16 mouse cellular contexts compared by ENCODE assay signal in genomic region chr4:139526475-139526874, GRCm38 (mm10). TPM values are rescaled to one million over a fixed set of nuclear protein-coding genes. Genes with fewer than 3 reads are reported as not detected.
A peak's percentile ranks its signal among the peaks of the same experiment; 100 is the strongest.
DNase-seq lines count a peak whose midpoint lies in the region; ATAC-seq lines count a peak whose summit lies in the region.
"Had no signal": no experiment of that assay in that cellular context is flagged by ENCODE, and none has a peak within 500 bp of the region (broad histone marks: within the 10 kb centered on the region; RNA-seq: fewer than 3 reads in every experiment).

No protein-coding gene starts in this region.

- no peaks in the 10 kb centered on the region for H3K27me3 ChIP-seq in hindbrain, embryonic 16.5 days (replicated peaks; ENCODE audit: control insufficient read depth, insufficient read depth, low read length)
- H3K27me3 ChIP-seq in hindbrain, embryonic 13.5 days = 0 out of 2 replicates have a peak, but pooled peaks cover 3% of the 10 kb centered on the region
- H3K27me3 ChIP-seq in neural tube, embryonic 15.5 days (replicated peaks) = no peaks in the 10 kb centered on the region
- H3K27me3 ChIP-seq: Patski had no signal

- WGBS in hindbrain, embryonic 16.5 days = 46% methylated on average over 12 of the region's 12 CpGs
- 45% methylated on average over 12 of the region's 12 CpGs for WGBS in hindbrain, embryonic 13.5 days
- 53% methylated on average over 12 of the region's 12 CpGs for WGBS in neural tube, embryonic 15.5 days

- H3K27ac ChIP-seq in hindbrain, embryonic 16.5 days (ENCODE audit: low read depth, low read length) = no peak overlapping the region
- no peak overlapping the region for H3K27ac ChIP-seq in hindbrain, embryonic 13.5 days
- no peak overlapping the region for H3K27ac ChIP-seq in neural tube, embryonic 15.5 days (replicated peaks)

- DNase-seq in MN1 (ENCODE audit: low spot score) (peak; percentile 23), adipocyte (ENCODE audit: low spot score) (no peak)
- peak; percentile 69 for DNase-seq in Muller cell, postnatal 12 days (ENCODE audit: inconsistent ontology term)
- DNase-seq in left cerebral cortex, adult 18-20 months (ENCODE audit: low spot score in 2 of 2) = peak; percentile 4 to 6
- DNase-seq: heart, adult 18-20 months; heart, postnatal 14 days; kidney, postnatal 14 days; thymus, postnatal 36 days had no signal

- no peak overlapping the region for H3K4me3 ChIP-seq in hindbrain, embryonic 16.5 days (ENCODE audit: low read length)
- no peak overlapping the region for H3K4me3 ChIP-seq in hindbrain, embryonic 13.5 days
- H3K4me3 ChIP-seq in neural tube, embryonic 15.5 days (replicated peaks) = no peak overlapping the region
- H3K4me3 ChIP-seq: erythroblast, embryonic 14.5 days; megakaryocyte, embryonic 14.5 days had no signal

- H3K4me1 ChIP-seq in hindbrain, embryonic 16.5 days (ENCODE audit: control insufficient read depth, insufficient read depth, low read depth, low read length) = peaks cover 4% of the 10 kb centered on the region
- H3K4me1 ChIP-seq in hindbrain, embryonic 13.5 days (replicated peaks) = peaks cover 5% of the 10 kb centered on the region
- H3K4me1 ChIP-seq in neural tube, embryonic 15.5 days = 0 out of 2 replicates have a peak, but pooled peaks cover 3% of the 10 kb centered on the region
- H3K4me1 ChIP-seq: megakaryocyte, embryonic 14.5 days had no signal

- peak; percentile 67 for ATAC-seq in hindbrain, embryonic 16.5 days
- no peak for ATAC-seq in hindbrain, embryonic 13.5 days (ENCODE audit: low FRiP score)
- ATAC-seq in neural tube, embryonic 15.5 days (ENCODE audit: low FRiP score) = no peak
- ATAC-seq: intestine, embryonic 16.5 days; lung, postnatal 0 days; Patski had no signal

- no peak overlapping the region for H3K9ac ChIP-seq in hindbrain, embryonic 16.5 days (ENCODE audit: low read depth, low read length)
- no peak overlapping the region for H3K9ac ChIP-seq in hindbrain, embryonic 13.5 days
- H3K9ac ChIP-seq in neural tube, embryonic 15.5 days (replicated peaks) = no peak overlapping the region

- no peaks in the 10 kb centered on the region for H3K36me3 ChIP-seq in hindbrain, embryonic 16.5 days (ENCODE audit: control insufficient read depth, insufficient read depth, low read length)
- H3K36me3 ChIP-seq in hindbrain, embryonic 13.5 days = no peaks in the 10 kb centered on the region
- no peaks in the 10 kb centered on the region for H3K36me3 ChIP-seq in neural tube, embryonic 15.5 days

- H3K9me3 ChIP-seq in hindbrain, embryonic 16.5 days (ENCODE audit: control insufficient read depth, low read length) = no peaks in the 10 kb centered on the region
- no peaks in the 10 kb centered on the region for H3K9me3 ChIP-seq in hindbrain, embryonic 13.5 days
- no peaks in the 10 kb centered on the region for H3K9me3 ChIP-seq in neural tube, embryonic 15.5 days (replicated peaks)
- H3K9me3 ChIP-seq: megakaryocyte, embryonic 14.5 days had no signal

- no peak overlapping the region for H3K4me2 ChIP-seq in hindbrain, embryonic 16.5 days (ENCODE audit: low read length)
- no peak overlapping the region for H3K4me2 ChIP-seq in hindbrain, embryonic 13.5 days
- H3K4me2 ChIP-seq in neural tube, embryonic 15.5 days = no peak overlapping the region

RNA-seq across cellular contexts. Expression of gene Iffo2, which starts 3.9 kb away (rescaled TPM):
- 3.5 and 3.9 TPM in 2 replicates for polyA plus RNA-seq in hindbrain, embryonic 16.5 days (2015; fragmentation: Nextera tagmentation; extraction: Ambion mirVana)
- polyA plus RNA-seq in hindbrain, embryonic 13.5 days (2015; fragmentation: Nextera tagmentation; extraction: Ambion mirVana) = 4.4 and 4.7 TPM in 2 replicates
- total RNA-seq in left cerebral cortex, adult 18-20 months (2021) = 10 to 100 TPM; 18.8 to 19.4 TPM
- polyA plus RNA-seq in neural tube, embryonic 15.5 days (2015; fragmentation: Nextera tagmentation; extraction: Ambion mirVana) = 4.5 and 5.2 TPM in 2 replicates
- polyA plus RNA-seq: erythroblast, embryonic 14.5 days had no signal
